ENCODE assay signal across 14 mouse cellular contexts in genomic region chr1:25057656-25058055, GRCm38 (mm10).
DNase-seq lines count a peak whose midpoint lies in the region; ATAC-seq and TF ChIP-seq lines count a peak whose summit lies in the region.
"Had no signal": no experiment of that assay in that cellular context is flagged by ENCODE, and none has a peak within 500 bp of the region (broad histone marks: within the 10 kb centered on the region; RNA-seq: fewer than 3 reads in every experiment).

No protein-coding gene starts in this region.

- no peak overlapping the region for H3K4me3 ChIP-seq in forebrain, embryonic 15.5 days
- H3K4me3 ChIP-seq in forebrain, embryonic 13.5 days, result no peak overlapping the region
- H3K4me3 ChIP-seq in midbrain, embryonic 15.5 days, result no peak overlapping the region
- H3K4me3 ChIP-seq in midbrain, embryonic 10.5 days, result no peak overlapping the region
- H3K4me3 ChIP-seq in lung, embryonic 14.5 days (ENCODE audit: low read depth, low read length), result no peak overlapping the region
- H3K4me3 ChIP-seq: heart, embryonic 13.5 days; liver, embryonic 12.5 days; midbrain, embryonic 12.5 days had no signal

- WGBS in forebrain, embryonic 15.5 days, result 60% methylated on average over 2 of the region's 2 CpGs
- WGBS in forebrain, embryonic 13.5 days, result 68% methylated on average over 2 of the region's 2 CpGs
- WGBS in midbrain, embryonic 15.5 days, result 74% methylated on average over 2 of the region's 2 CpGs
- WGBS in midbrain, embryonic 10.5 days, result 77% methylated on average over 2 of the region's 2 CpGs
- WGBS in lung, embryonic 14.5 days, result 41% methylated on average over 2 of the region's 2 CpGs

- H3K9ac ChIP-seq in forebrain, embryonic 15.5 days (replicated peaks), result no peak overlapping the region
- H3K9ac ChIP-seq in forebrain, embryonic 13.5 days, result no peak overlapping the region
- no peak overlapping the region for H3K9ac ChIP-seq in midbrain, embryonic 15.5 days
- H3K9ac ChIP-seq in lung, embryonic 14.5 days, result no peak overlapping the region
- H3K9ac ChIP-seq: heart, embryonic 13.5 days; hindbrain, embryonic 14.5 days; liver, embryonic 12.5 days; midbrain, embryonic 12.5 days had no signal

- H3K36me3 ChIP-seq in forebrain, embryonic 15.5 days, result no peaks in the 10 kb centered on the region
- H3K36me3 ChIP-seq in forebrain, embryonic 13.5 days (ENCODE audit: poor library complexity, severe bottlenecking), result no peaks in the 10 kb centered on the region
- H3K36me3 ChIP-seq in midbrain, embryonic 15.5 days (replicated peaks), result no peaks in the 10 kb centered on the region
- H3K36me3 ChIP-seq in midbrain, embryonic 10.5 days, result no peaks in the 10 kb centered on the region
- H3K36me3 ChIP-seq in lung, embryonic 14.5 days (ENCODE audit: insufficient read depth), result no peaks in the 10 kb centered on the region
- H3K36me3 ChIP-seq: heart, embryonic 13.5 days; liver, embryonic 12.5 days; midbrain, embryonic 12.5 days had no signal

- H3K4me1 ChIP-seq in forebrain, embryonic 15.5 days, result peaks cover 8% of the 10 kb centered on the region
- H3K4me1 ChIP-seq in forebrain, embryonic 13.5 days, result 0 out of 2 replicates have a peak, but pooled peaks cover 5% of the 10 kb centered on the region
- H3K4me1 ChIP-seq in midbrain, embryonic 15.5 days, result no peaks in the 10 kb centered on the region
- no peaks in the 10 kb centered on the region for H3K4me1 ChIP-seq in midbrain, embryonic 10.5 days
- no peaks in the 10 kb centered on the region for H3K4me1 ChIP-seq in lung, embryonic 14.5 days (ENCODE audit: insufficient read depth)
- H3K4me1 ChIP-seq: heart, embryonic 13.5 days; liver, embryonic 12.5 days; midbrain, embryonic 12.5 days had no signal

- ATAC-seq in forebrain, embryonic 15.5 days (replicated peaks), result peak; percentile 38; the same call in 1 of the 2 replicates
- ATAC-seq in forebrain, embryonic 13.5 days, result no peak
- no peak for ATAC-seq in midbrain, embryonic 15.5 days (replicated peaks)
- no peak for ATAC-seq in lung, embryonic 14.5 days (ENCODE audit: insufficient read depth)
- ATAC-seq in inflammation-experienced regulatory T-cells, adult 6 months, result no peak
- ATAC-seq: liver, embryonic 12.5 days had no signal

- no peak overlapping the region for H3K4me2 ChIP-seq in forebrain, embryonic 15.5 days (replicated peaks)
- H3K4me2 ChIP-seq in forebrain, embryonic 13.5 days, result no peak overlapping the region
- no peak overlapping the region for H3K4me2 ChIP-seq in midbrain, embryonic 15.5 days
- H3K4me2 ChIP-seq in lung, embryonic 14.5 days, result no peak overlapping the region
- H3K4me2 ChIP-seq: heart, embryonic 13.5 days; hindbrain, embryonic 14.5 days; liver, embryonic 12.5 days; midbrain, embryonic 12.5 days had no signal

- H3K9me3 ChIP-seq in forebrain, embryonic 15.5 days, result no peaks in the 10 kb centered on the region
- no peaks in the 10 kb centered on the region for H3K9me3 ChIP-seq in forebrain, embryonic 13.5 days (replicated peaks)
- no peaks in the 10 kb centered on the region for H3K9me3 ChIP-seq in midbrain, embryonic 15.5 days
- H3K9me3 ChIP-seq in midbrain, embryonic 10.5 days (replicated peaks), result no peaks in the 10 kb centered on the region
- no peaks in the 10 kb centered on the region for H3K9me3 ChIP-seq in lung, embryonic 14.5 days (ENCODE audit: low read depth, low read length)
- H3K9me3 ChIP-seq: heart, embryonic 13.5 days; liver, embryonic 12.5 days; midbrain, embryonic 12.5 days had no signal

- DNase-seq in midbrain, embryonic 10.5 days (ENCODE audit: low spot score), result no peak
- DNase-seq in lung, embryonic 14.5 days, result peak; percentile 24
- no peak for DNase-seq in layer of hippocampus, adult 8-10 months (ENCODE audit: low spot score in 2 of 2)
- DNase-seq in kidney, postnatal 14 days, result no peak
- DNase-seq: adrenal gland, postnatal 14 days; kidney, adult 9 months had no signal

- no peak overlapping the region; the same call in 1 of the 2 replicates for H3K27ac ChIP-seq in forebrain, embryonic 15.5 days (replicated peaks)
- no peak overlapping the region for H3K27ac ChIP-seq in forebrain, embryonic 13.5 days
- H3K27ac ChIP-seq in midbrain, embryonic 15.5 days, result 0 out of 2 replicates have a peak overlapping the region, but pooled peaks have one; percentile 11
- no peak overlapping the region for H3K27ac ChIP-seq in midbrain, embryonic 10.5 days (replicated peaks)
- no peak overlapping the region for H3K27ac ChIP-seq in lung, embryonic 14.5 days (ENCODE audit: low read depth)
- H3K27ac ChIP-seq: heart, embryonic 13.5 days; hindbrain, embryonic 14.5 days; liver, embryonic 12.5 days; midbrain, embryonic 12.5 days had no signal

- H3K27me3 ChIP-seq in forebrain, embryonic 15.5 days, result no peaks in the 10 kb centered on the region
- no peaks in the 10 kb centered on the region for H3K27me3 ChIP-seq in forebrain, embryonic 13.5 days
- no peaks in the 10 kb centered on the region for H3K27me3 ChIP-seq in midbrain, embryonic 15.5 days (replicated peaks)
- H3K27me3 ChIP-seq in midbrain, embryonic 10.5 days (ENCODE audit: low read depth, poor library complexity, severe bottlenecking), result no peaks in the 10 kb centered on the region
- no peaks in the 10 kb centered on the region for H3K27me3 ChIP-seq in lung, embryonic 14.5 days (ENCODE audit: insufficient read depth, low read length)
- H3K27me3 ChIP-seq: heart, embryonic 13.5 days; liver, embryonic 12.5 days; midbrain, embryonic 12.5 days had no signal

- TF ChIP-seq CTCF in lung, embryonic 14.5 days (IDR thresholded peaks at IDR 0.05; ENCODE audit: low read depth), result no peak
